Mouse (Mus musculus) activated CD4-positive, CD25-positive, alpha-beta regulatory T cell (primary cell): ENCODE measurements around the gene Zfyve16. TPM values are rescaled to one million over a fixed set of nuclear protein-coding genes. Genes with fewer than 3 reads are reported as not detected.

Experiments
- polyA plus RNA-seq, 2 experiments: library from polyadenylated mRNA; unstranded; fragments of 100-300 nt; shearing (Covaris generic); gene quantifications; one replicate each; pipeline ENCODE4 v1.2.1; 2017

Gene Zfyve16
- 1 to 10 TPM; 6.5 to 7.8 TPM for polyA plus RNA-seq

GRCm38 (mm10) chr13:92530721-92531211 lies at the start of gene Zfyve16:
Gene Zfyve16 (minus strand): TSS chr13:92530868.

DNA sequence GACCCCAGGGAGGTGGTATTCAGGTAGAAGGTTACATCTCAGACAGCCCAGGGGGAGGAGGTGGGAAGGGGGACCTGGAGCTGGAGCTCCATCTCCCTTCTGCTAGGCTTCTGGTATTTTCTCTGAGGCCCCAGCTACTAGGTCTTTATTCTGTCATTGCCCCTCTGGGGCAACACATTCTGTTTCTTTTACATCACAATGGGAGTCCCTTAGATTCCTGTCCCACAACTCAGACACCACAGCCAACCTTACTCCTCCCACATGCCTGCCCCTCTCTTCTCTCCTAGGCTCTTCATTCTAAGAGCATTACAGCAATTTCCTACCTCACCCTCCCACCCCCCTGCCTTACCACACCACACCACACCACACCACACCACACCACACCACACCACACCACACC lies 45.4 kb upstream of the Zfyve16 start, which contains the start of gene Spz1:
Gene Spz1 (minus strand): TSS at position 101 of the 400 bp plus-strand sequence.

DNA sequence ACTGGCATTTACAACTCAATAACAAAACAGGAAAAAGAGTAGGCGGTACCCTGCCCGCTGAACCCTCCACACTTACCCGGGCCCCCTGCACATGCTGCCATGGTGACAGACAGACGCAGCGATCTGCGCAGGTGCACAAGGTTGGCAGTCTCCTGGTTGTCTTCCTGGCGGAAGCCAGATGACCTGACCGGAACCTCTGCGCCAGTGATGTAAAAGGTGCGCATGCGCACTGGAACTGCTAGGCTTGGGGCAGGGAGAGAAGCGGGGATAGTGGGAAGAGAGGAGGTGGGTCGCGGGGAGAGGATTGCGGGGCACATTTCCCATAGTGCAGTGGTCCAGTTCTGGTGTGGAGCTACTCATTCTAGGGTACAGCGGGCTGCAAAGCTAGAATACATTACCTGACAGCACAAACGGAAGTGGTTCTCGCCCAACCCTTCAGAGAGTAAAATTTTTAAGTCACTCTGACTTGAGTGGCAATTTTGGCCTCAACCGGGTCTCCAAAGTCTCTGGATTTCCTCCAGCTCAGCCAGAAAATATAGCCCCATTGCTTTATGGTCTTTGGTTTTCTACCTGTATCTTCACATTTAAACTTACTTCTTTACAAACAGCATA lies 46.7 kb downstream of the Zfyve16 start, which contains the start of gene Fam151b:
Gene Fam151b (minus strand): TSS at position 164 of the 612 bp plus-strand sequence.

Other genes starting within 250 kb of the Zfyve16 start
- gene Gm20379, start 224.9 kb downstream of the Zfyve16 start, polyA plus RNA-seq, result 1 to 10 TPM in 1 of 2 experiments, under 1 TPM in 1; 0.89 to 1.7 TPM
- 1 to 10 TPM; 3.9 to 4.8 TPM for gene Dhfr, start 176.1 kb downstream of the Zfyve16 start, polyA plus RNA-seq
- gene Msh3, start 175.9 kb downstream of the Zfyve16 start, polyA plus RNA-seq, result 10 to 100 TPM; 31.7 to 47.0 TPM
- under 1 TPM in 1 of 2 experiments, not detected in 1; 0.06 TPM for gene Ankrd34b, start 105.0 kb downstream of the Zfyve16 start, polyA plus RNA-seq
- gene Fam151b, start 46.9 kb downstream of the Zfyve16 start, polyA plus RNA-seq, result 1 to 10 TPM; 4.8 to 5.7 TPM
- not detected for gene Spz1, start 45.3 kb upstream of the Zfyve16 start, polyA plus RNA-seq
- 10 to 100 TPM; 11.3 to 22.0 TPM for gene Serinc5, start 80.2 kb upstream of the Zfyve16 start, polyA plus RNA-seq